11 mouse cellular contexts compared by ENCODE assay signal in the genomic region with DNA sequence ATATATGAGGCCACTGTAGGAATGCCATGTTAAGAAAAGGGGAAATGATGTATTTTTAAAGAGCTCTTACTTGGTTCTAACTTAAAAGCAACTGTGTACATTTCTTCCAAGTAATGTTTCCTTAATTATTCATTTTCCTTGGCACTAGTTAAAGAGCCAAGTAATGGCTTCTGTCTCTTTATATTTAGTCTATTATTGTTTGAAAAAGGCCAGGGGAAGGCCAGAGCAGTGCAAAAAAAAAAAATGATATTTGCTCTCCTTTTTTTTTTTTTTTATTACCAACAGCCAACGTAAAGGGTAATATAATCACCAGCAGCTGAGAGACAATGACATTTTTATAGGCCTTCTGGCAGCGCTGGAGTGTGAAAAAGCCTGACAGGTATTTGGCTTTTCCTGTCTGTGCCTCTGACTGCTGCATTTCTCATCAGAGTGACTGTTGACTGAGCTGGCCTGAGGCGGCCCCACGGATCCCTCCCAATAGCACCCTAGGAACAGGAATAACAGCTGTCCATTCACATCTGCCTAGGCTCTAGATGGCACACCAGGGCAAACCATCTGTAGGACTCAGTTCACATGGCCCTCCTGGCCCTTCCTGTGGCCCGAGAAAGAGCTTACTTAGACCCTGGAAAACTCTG.
DNase-seq lines count a peak whose midpoint lies in the region; ATAC-seq lines count a peak whose summit lies in the region.
"Had no signal": no experiment of that assay in that cellular context is flagged by ENCODE, and none has a peak within 500 bp of the region (broad histone marks: within the 10 kb centered on the region; RNA-seq: fewer than 3 reads in every experiment).

No protein-coding gene starts in this region.

- H3K27ac ChIP-seq in kidney, embryonic 14.5 days (ENCODE audit: low read depth, low read length): no peak overlapping the region
- H3K27ac ChIP-seq in stomach, embryonic 15.5 days: peak overlapping the region; percentile 31; the same call in 1 of the 2 replicates
- H3K27ac ChIP-seq: midbrain, embryonic 12.5 days had no signal

- H3K4me3 ChIP-seq in kidney, embryonic 14.5 days (ENCODE audit: low read length): no peak overlapping the region
- no peak overlapping the region for H3K4me3 ChIP-seq in stomach, embryonic 15.5 days (replicated peaks)
- H3K4me3 ChIP-seq: midbrain, embryonic 12.5 days had no signal

- no peaks in the 10 kb centered on the region for H3K27me3 ChIP-seq in kidney, embryonic 14.5 days (ENCODE audit: control insufficient read depth, insufficient read depth, low read length)
- H3K27me3 ChIP-seq in stomach, embryonic 15.5 days (replicated peaks): no peaks in the 10 kb centered on the region

- H3K4me1 ChIP-seq in kidney, embryonic 14.5 days (ENCODE audit: control insufficient read depth, insufficient read depth, low read length): peaks cover 12% of the 10 kb centered on the region
- H3K4me1 ChIP-seq in stomach, embryonic 15.5 days: peaks cover 18% of the 10 kb centered on the region

- WGBS in kidney, embryonic 14.5 days: 9% methylated on average over 5 of the region's 5 CpGs
- 13% methylated on average over 5 of the region's 5 CpGs for WGBS in stomach, embryonic 15.5 days

- peak; percentile 72; the same call in 1 of the 2 replicates for ATAC-seq in kidney, embryonic 14.5 days (ENCODE audit: low FRiP score, low TSS enrichment)
- no peak; the same call in 1 of the 2 replicates for ATAC-seq in stomach, embryonic 15.5 days (ENCODE audit: insufficient read depth, low FRiP score, low read depth)

- no peaks in the 10 kb centered on the region for H3K36me3 ChIP-seq in kidney, embryonic 14.5 days (ENCODE audit: control insufficient read depth, insufficient read depth, low read length)
- no peaks in the 10 kb centered on the region for H3K36me3 ChIP-seq in stomach, embryonic 15.5 days
- H3K36me3 ChIP-seq: midbrain, embryonic 12.5 days had no signal

- H3K4me2 ChIP-seq in kidney, embryonic 14.5 days (replicated peaks; ENCODE audit: low read depth, low read length): no peak overlapping the region
- 0 out of 2 replicates have a peak overlapping the region, but pooled peaks have one; percentile 19 for H3K4me2 ChIP-seq in stomach, embryonic 15.5 days
- H3K4me2 ChIP-seq: midbrain, embryonic 12.5 days had no signal

- H3K9me3 ChIP-seq in kidney, embryonic 14.5 days (ENCODE audit: control insufficient read depth, low read length): no peaks in the 10 kb centered on the region
- no peaks in the 10 kb centered on the region for H3K9me3 ChIP-seq in stomach, embryonic 15.5 days
- H3K9me3 ChIP-seq: midbrain, embryonic 12.5 days had no signal

- H3K9ac ChIP-seq in kidney, embryonic 14.5 days (ENCODE audit: low read depth, low read length): no peak overlapping the region
- no peak overlapping the region for H3K9ac ChIP-seq in stomach, embryonic 15.5 days
- H3K9ac ChIP-seq: midbrain, embryonic 12.5 days had no signal

- DNase-seq in embryo, embryonic 11.5 days (ENCODE audit: low read depth, low spot score): peak; percentile 24
- DNase-seq in embryo, embryonic 9.5 days (ENCODE audit: extremely low spot score): no peak
- DNase-seq in kidney, adult 11 months: no peak
- DNase-seq in retina, postnatal 1 day: peak; percentile 43
- DNase-seq in retina, embryonic 14.5 days (ENCODE audit: low spot score): no peak
- no peak for DNase-seq in left cerebral cortex, postnatal 25 days (ENCODE audit: low spot score in 2 of 2)
- DNase-seq: adrenal gland, postnatal 25 days; cerebellum, adult 18-20 months had no signal

- intact Hi-C loops in left cerebral cortex, postnatal 25 days (cut with DNase I): no loop called here

Comparison
In these comparisons a context has a peak if more than half of its experiments do, and no peak if none do; other contexts are left out.
1. DNase-seq: peak in embryo, embryonic 11.5 days (single experiment) and retina, postnatal 1 day (single experiment); none in embryo, embryonic 9.5 days (single experiment), kidney, adult 11 months (single experiment), retina, embryonic 14.5 days (single experiment) and left cerebral cortex, postnatal 25 days (0 of 2).